Mouse (Mus musculus) adrenal gland, postnatal 25 days (tissue): ENCODE measurements at regions not wholly inside any gene's neighbourhood (a gene's known extent, or its start where the extent isn't known, plus 50 kb on each side); places are given as distances from the start of the nearest gene placed in this dataset.

ENCODE experiments used
- DNase-seq: peaks from one replicate; pipeline ENCODE4 v3.0.0; 2021; ENCODE audit warnings: mixed read lengths

DNA sequence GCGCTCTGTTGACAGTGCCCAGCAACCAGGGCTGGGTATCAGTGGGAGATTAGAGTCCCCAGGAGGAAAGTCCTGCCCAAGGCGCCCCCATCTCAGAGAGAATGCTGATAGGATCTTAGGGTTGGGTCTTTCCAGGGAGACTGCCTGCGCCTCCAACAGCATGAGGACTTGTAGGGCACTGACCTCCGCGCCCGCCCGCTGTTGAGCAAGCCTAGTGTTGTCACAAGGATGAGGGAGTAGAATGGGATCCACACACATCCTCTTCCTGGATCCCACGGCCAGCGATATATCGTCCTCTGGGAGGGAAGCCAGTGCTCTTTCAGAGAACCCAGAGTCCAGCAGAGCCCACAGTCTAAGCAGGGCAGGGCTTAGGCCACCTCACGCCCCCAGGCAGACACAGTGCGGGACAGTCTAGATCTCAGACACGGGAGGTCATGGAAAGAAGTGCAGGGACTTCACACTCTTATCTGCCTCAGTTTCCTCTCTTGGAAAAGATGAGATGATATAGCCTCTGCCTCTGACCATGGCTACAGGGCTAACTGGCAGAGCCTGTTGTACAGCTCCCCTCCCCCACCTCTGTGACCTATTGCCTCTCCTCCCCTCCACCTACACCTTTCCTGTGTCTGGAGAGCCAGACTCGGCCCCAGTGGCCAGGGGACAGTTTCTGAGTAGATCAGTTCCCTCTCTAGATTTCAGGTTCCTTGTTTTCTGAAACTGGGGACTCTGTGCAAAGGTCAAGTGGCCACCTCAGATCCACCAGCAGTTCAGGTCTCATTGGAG is 52.0 kb upstream of the Dusp5 start:
- no peak for DNase-seq

- no peak for DNase-seq
Observed at GRCm38 (mm10) chr19:53469256-53469655, 59.7 kb upstream of the Dusp5 start.

DNA sequence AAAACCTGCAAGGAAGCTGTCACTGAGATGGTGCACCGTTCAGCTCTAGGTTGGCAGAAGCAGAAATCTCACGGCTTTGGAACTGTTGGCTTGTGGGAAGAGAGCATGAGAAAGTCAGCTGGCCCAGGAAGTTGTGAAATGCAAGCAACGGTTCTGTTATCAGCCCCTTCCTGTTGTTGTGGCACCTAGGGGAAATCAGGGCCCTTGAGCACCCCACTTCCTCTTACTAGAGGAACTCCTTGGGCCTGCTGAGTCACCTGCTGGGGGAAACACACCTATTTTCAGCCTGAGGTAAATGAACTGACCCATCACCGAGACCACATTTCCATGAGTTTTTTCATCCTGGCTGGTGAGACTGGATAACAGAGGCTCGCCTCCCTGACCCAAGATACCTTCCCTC is 64.2 kb upstream of the Dusp5 start:
- no peak for DNase-seq

DNA sequence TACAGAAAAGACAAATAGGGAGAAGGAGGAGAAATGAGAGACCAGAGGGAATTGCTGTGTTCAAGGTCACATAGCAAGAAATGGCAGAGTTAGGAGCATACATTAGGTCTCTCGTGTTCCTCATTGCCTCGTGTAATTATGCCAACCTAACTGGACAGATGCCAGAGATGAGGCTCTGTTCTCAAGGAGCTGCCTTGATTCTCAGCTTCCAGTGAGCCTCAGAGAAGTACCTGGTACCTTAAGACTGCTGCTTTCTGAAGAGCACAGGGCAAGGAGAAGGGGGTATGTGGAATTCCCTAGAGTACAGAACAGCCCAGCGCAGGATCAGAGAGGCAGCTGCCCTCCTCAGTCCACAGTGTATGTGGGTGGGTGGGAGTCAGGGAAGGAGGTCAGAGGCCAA is 64.8 kb upstream of the Dusp5 start:
- no peak for DNase-seq

GRCm38 (mm10) chr19:53461025-53462015 is 67.6 kb upstream of the Dusp5 start:
- no peak for DNase-seq

DNA sequence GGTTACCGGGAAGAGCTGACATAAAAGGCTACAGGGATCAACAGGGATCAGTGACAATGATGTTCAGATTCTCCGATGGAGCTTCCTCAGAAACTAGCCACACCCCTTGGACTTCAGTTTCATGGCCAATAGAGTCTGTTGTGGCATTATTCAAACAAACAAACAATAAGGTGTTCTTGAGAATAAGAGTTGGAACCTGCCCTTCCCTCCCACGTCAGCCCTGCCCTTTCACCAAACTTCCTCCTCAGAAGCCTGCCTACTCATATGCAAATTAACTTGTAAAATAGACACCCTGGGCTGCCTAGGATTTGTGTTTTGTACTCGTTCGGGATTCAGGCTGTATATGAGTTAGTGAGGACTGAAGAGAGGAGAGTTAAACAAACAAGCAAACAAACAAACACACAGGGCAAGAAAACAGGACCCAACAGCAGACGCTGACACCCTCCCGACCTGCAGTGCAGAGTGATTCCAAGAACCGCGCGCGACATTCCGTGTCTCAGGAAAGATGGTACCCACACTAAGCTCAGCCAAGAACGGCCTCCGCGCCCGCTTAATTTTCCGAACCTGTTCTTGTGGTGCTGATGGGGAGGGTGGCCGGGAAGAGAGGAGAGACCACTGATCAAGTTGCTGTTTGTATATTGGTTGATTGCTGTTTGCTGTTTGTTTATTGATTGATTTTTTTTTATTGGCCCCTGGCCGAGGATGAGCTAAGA is 68.4 kb upstream of the Dusp5 start:
- no peak for DNase-seq

DNA sequence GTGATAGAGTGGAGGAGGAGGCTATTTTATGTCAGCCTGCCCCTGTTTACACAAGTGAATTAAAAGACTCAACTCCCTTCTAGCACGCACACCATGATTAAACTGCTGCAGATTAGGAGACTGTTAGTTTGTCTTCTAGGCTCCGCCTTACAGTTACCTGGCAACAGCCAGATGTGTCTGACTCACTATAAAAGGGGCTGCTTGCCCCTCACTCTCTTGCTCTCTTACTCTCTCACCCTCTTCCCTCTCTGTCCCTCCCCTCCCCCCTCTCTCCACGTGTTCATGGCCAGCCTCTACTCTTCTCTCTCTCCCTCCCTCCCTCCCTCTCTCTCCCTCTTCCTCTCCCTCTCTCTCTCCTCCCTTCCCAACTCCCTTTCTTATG is 69.0 kb upstream of the Smndc1 start:
- DNase-seq, result no peak

DNA sequence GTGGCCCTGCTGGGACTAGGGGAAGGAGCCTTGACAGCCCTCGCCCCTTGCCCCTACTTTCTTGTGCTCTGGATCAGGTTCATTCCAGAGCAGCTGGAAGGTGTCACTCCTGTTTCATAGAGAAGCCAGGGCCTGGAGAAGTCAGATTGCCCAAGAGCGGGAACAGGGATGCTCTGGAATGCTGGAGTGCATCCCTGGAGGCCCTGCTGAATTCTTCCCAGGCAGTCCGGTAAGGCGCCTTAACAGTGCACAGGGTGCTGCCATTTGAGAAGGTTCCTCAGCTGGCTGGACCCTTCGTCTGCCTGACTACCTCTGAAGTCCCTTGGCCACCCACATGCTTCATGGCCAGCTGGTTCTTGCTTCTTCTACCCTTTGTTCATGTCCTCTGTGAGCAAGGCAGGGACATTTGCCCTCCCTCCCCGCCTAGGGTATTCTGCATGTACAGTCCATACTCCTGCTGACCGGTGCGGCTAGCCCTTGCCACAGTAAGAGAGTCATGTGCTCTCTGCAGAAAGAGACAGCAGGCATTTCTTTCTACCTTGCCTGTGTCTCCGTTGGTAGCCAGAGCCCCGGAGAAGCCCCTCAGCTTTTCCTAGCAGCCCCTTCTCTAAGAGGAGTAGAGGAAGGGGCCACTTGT is 68.5 kb upstream of the Smndc1 start:
- DNase-seq, result no peak

DNA sequence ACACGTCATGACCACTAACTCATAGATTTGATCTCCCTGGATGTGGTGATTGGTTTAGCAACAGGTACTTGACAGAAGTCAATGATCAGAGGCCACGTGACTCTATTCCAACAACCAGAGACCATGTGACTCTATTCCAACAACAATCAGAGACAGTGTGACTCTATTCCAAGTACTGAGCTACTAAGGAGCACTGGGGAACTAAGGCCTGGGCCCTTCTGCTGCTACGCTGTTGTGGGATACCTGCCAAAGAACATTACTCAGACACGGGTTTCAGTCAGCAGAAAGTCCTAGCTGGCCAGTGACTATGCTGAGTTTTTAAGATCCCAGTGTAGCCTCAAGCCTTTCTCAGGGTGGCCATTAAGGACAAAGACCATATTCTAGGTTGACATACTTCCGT is 66.3 kb upstream of the Smndc1 start:
- DNase-seq, result no peak

DNA sequence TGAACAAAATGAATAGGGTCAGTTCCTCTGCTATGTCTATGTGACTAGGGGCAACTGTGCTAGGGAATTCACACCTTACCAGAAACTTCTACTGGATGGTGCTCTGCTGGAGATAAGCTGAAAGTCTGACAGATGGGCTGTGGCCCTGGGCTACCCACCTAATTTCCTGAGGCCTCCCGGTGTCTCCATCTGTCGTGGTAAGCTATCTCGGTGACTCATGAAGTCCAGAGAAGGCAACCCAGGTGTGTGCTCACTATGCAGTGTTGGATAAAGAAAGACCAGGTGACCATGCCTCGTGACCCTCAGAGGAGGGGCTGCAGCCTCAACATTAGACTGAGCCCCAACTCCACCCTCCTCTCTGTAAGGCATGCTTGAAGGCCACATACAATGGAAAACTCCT is 64.2 kb upstream of the Smndc1 start:
- DNase-seq, result no peak

DNA sequence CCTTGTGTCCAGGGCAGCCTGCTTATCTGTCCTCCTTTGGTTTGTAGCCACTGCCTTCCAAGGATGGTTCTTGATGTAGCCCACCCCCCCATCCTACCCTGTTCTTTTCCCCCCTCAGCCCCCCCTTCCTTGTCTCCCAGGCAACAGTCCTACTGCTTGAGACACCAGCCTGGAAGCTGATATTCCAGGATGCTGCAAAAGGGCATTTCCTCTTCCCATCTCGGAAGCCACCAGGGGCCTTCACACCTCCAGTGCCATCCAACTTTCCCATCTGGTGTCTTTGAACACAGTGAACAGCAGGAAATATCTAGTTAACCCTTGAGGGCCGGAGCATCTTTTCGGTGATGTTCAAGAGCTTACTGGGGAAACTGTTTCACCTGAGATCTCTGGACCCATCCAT is 63.7 kb upstream of the Smndc1 start:
- DNase-seq, result no peak

GRCm38 (mm10) chr19:53453317-53453947 is 63.1 kb upstream of the Smndc1 start:
- DNase-seq, result no peak

- no peak for DNase-seq
Observed at GRCm38 (mm10) chr19:53452360-53452759, 62.0 kb upstream of the Smndc1 start.

DNA sequence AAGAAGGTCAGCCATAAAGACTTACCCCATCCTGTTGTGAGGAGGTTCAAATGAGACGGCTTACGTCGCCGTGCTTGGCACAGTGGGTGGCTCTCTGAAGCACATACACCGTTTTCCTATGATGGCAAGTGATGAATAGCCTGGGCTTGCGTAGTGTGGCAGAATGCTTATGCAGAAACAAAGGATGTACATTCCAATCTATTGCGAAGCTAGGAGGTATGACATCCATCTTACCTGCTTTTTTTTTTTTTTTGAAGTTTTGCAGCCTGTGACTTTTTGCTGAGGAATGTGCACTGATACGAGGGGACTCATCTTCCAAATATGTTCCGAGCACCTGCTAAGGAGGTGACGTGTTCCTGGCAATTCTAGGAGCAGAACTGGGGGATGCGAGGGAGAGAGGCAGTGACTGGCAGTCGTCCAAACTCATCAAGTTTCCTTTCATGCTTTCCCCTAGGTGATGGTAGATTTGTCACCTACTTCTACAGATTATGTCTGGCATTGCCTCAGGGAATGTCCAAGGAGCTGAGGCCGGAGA is 61.1 kb upstream of the Smndc1 start:
- no peak for DNase-seq

GRCm38 (mm10) chr19:53450624-53451387 is 60.4 kb upstream of the Smndc1 start:
- no peak for DNase-seq

DNA sequence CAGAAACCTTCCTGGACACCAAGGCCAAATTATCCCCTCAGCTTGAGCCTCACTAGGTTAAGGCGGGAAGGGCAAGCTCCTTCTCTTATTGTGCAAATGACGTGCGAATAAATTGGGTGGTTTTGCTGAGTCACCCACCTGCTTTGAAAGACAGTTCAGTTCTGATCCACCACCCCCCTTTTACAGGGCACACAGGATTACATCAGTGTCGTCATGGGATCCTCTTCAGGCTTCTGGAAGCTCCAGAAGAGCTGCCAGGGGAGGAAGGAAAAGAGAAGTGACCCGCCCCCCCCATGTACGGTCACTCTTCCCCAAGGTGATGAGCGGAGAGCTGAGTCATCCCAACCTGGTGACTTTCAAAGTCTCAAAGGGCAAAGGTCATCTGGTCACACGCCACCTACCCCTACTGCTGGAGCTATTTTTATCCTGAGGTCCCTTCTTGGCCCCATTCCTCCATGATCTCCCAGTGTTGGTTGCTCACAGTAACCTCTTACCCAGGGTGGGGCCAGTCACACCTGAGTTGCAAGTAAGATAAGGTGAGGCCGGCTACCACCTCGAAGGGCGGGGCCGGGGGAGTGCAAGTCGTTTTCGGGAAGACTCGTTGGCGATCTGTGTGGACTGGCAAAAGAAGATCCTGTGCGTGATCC is 58.9 kb upstream of the Smndc1 start:
- DNase-seq, result no peak

GRCm38 (mm10) chr19:53448206-53448605 is 57.8 kb upstream of the Smndc1 start:
- DNase-seq, result peak; percentile 35

DNA sequence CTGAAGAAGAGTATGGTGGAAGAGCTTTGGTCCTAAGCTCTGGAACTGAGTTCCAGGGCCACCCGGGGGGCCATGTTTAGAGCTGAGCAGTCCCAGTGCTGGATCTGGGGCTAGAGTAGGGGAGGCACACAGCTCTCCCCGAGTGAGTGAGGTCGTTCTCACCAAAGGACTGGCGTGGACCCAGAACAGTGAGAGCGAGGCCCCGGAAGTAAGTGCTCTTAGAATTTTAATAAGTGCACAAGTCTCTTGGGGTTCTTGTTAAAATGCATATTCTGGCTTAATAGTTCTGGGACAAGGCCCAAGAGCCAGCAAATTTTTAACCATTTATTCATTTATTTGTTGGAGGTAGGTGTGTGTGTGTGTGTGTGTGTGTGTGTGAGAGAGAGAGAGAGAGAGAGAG is 57.4 kb upstream of the Smndc1 start:
- DNase-seq, result no peak

DNA sequence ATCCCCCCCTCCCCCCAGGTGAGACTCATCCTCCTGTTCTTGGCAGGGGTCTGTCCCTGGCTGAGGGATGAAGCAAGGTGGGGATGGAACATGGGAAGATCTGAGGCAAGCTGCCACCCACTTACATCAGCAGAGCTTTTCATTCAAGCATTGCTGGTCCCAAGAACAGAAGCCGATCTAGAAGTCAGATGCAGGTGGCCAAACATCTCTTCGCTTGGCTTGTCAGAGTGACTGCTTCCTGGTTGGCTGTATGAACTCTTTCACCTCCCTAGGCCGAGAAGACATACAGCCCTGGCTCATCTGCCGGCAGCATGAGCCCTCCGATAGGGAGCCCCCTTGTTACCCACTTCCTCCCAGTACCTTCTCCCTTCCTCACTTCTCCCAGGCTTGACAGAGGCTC is 55.8 kb upstream of the Smndc1 start:
- DNase-seq, result no peak

GRCm38 (mm10) chr19:53444646-53445045 is 54.3 kb upstream of the Smndc1 start:
- DNase-seq, result no peak
